Mouse (Mus musculus) cerebral cortex, adult 2 months (tissue): ENCODE data around the gene Prmt7.

Experiments used
- WGBS: fragments of 180-500 bp; shearing (Covaris S2); methylation state at CpG from one replicate; pipeline ENCODE4 v1.1.7; 2018; 5-methylcytosine and 5-hydroxymethylcytosine counted together

Gene Prmt7

GRCm38 (mm10) chr8:106219620-106220019, 8.9 kb downstream of the Prmt7 start:
- WGBS = 92% methylated on average over 3 of the region's 3 CpGs

DNA sequence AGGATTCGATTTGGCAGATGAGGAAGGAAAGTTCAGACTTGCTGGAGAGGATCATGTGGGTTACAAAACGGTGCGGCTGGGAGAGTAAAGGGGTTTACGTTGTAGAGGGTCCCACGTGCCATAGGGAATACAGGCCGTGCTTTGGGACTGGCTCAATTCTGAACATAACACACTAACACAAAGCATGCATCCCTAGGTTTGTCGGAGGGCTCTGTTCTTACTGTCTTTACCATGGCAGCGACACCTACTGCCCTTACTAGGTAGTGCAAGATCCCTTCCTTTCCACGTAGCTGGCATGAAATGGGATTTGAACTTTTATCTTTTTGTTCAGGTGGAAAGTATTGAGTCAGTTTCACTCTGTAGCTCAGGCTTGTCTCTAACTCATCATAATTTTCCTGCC, 15.9 kb downstream of the Prmt7 start:
- 38% methylated on average over 9 of the region's 9 CpGs for WGBS

- WGBS = 97% methylated on average over 7 of the region's 7 CpGs
Observed at GRCm38 (mm10) chr8:106231536-106231935, 20.8 kb downstream of the Prmt7 start.

DNA sequence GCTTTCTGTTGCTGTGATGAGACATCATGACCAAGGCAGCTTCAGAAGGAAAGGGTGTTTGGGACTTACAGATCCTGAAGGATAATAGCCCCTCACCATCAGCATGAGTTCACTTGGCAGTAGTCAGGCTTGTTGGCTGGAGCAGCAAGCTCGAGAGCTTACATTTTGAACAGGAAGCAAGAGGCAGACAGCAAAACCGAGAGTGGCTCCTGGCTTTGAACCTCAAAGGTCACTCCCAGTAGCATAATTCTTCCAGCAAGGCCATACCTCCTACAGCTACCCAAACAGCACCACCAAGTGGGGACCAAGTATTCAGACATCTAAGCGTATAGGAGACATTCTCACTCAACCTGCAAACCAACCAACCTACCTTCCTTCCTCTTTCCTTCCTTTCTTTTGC, 22.0 kb downstream of the Prmt7 start:
- 80% methylated on average over 3 of the region's 3 CpGs for WGBS

DNA sequence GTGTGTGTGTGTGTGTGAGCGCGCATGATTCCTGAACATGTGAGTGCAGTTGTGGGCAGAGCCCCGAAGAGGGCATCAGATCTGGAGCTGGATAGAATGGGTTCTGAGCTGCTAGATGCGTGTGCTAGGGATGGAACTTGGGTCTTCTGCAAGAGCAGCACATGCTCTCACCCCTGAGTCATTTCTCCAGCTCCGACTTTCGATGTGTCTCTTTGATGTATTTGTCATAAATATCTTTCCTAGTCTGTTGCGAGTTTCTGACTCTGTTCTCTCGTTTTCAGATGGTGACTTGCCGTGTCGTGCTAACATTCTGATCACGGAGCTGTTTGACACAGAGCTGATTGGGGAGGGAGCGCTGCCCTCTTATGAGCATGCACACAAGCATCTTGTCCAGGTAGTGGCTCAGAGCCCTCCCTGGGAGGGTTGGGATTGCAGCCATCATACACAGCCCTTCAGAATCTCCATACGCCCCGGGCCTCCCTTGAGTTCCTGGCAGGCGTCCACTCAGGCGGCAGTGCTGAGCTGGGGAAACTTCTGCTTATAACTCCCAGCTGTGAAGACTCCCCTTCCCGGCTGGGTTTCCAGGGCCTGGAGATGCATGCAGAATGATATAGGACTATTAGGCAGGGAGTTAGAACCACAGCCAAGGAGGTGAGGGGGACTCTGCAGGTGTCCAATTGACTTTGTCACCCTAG, 24.0 kb downstream of the Prmt7 start:
- 65% methylated on average over 17 of the region's 17 CpGs for WGBS

- WGBS = 80% methylated on average over 5 of the region's 5 CpGs
Observed at GRCm38 (mm10) chr8:106237106-106237505, 26.4 kb downstream of the Prmt7 start.

- 46% methylated on average over 4 of the region's 4 CpGs for WGBS
Observed at GRCm38 (mm10) chr8:106250186-106250585, 39.5 kb downstream of the Prmt7 start.

GRCm38 (mm10) chr8:106258169-106258568, 47.4 kb downstream of the Prmt7 start:
- 19% methylated on average over 1 of the region's 1 CpGs for WGBS

DNA sequence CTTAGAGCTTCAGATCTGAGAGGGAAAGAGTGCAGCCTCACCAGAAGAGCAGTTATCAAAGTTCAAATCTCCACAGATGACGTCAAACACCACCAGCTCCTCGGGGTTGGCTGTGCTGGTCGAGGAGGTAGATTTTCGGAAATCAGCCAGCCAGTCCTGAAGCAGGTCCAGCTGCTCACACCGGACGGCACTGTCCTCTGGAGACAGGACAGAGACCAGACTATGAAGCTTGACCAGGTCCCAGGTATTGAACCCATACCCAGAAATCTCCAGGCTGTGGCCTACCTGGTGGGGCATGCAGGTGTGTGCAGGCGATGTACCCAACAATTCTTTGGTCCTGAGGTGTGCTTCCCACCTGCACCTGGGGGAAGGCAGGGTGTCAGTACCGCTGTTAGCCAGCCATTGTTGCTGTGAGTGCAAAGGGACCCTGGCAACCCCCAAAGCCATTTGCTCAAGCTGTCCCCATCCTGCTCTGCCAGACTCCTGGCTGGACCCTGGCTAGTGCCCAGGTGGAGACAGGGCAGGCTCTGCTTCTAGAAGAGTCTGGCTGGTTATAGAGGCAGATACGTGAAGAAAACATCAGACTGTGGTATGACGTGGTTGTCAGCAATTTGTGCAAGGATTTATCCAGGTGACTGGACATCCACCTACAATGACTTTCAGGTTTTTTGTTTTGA, 49.0 kb downstream of the Prmt7 start:
- WGBS = 93% methylated on average over 10 of the region's 10 CpGs

- 90% methylated on average over 4 of the region's 4 CpGs for whole genome bisulfite sequencing
Observed at GRCm38 (mm10) chr8:106260894-106261293, 50.2 kb downstream of the Prmt7 start.

DNA sequence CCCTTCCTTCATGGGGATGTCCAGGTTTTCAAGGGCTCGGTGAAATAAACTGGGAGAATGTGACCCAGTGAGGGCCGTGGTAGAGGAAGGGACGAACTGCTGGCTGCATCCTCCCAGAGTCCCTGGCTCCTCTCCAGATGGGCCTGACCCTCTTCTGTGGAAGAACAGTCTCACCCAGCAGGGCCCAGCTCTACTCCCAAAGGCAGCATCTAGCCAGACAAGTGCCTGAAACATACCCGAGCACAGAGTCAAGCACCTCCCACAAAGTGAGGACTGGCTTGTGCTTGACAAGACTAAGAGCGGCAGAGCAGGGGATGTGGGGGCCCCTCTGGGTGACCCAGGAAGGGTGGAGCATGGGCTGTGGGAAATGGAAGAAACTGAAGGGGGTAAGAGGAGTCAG, 51.6 kb downstream of the Prmt7 start:
- 39% methylated on average over 5 of the region's 5 CpGs for WGBS

GRCm38 (mm10) chr8:106263928-106264327, 53.2 kb downstream of the Prmt7 start:
- 53% methylated on average over 4 of the region's 4 CpGs for WGBS

GRCm38 (mm10) chr8:106265398-106265797, 54.7 kb downstream of the Prmt7 start:
- WGBS = 87% methylated on average over 17 of the region's 17 CpGs

- 51% methylated on average over 5 of the region's 5 CpGs for WGBS
Observed at GRCm38 (mm10) chr8:106268710-106269346, 58.1 kb downstream of the Prmt7 start.

DNA sequence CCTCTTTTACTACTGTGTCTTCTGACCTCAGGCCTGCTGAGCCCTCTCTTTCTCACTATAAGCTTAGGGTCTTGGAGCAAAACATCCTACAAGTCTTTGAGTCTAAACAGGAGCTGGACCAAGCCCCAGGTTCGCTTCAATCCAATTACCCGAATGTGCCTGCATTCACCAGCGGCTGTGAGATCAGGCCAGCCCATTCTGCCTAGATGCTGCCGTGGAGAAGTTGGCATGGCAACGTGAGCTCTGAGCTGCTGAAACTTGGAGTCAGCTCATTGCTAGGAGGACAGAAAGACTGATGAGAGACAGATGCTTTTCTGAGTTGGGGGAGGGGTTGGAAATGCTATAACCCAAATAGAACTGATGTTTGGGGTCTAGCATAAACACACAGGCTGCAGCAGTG, 60.1 kb downstream of the Prmt7 start:
- WGBS = 18% methylated on average over 5 of the region's 5 CpGs

- 44% methylated on average over 4 of the region's 4 CpGs for WGBS
Observed at GRCm38 (mm10) chr8:106271378-106271777, 60.6 kb downstream of the Prmt7 start.

DNA sequence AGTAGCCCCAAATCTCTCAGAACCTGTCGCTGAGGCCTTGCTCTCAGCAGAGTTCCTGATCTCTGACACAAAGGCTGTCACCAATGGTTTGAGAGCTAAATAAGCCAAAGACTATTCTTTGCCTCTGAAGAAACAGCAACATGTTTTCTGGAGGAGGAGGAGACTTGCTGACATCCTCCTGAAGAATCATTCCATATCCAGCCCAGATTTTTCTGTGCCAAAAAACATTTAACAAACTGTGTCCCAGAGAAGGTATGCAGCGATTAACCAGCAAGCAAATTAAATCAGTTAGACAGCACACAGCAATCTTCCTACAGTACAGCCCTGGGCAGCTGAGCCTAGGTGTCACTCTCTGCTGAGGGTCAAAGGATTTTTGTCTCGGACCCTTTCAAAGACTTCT, 62.7 kb downstream of the Prmt7 start:
- 60% methylated on average over 3 of the region's 3 CpGs for WGBS

GRCm38 (mm10) chr8:106276709-106277317, 66.1 kb downstream of the Prmt7 start:
- 91% methylated on average over 5 of the region's 5 CpGs for WGBS

DNA sequence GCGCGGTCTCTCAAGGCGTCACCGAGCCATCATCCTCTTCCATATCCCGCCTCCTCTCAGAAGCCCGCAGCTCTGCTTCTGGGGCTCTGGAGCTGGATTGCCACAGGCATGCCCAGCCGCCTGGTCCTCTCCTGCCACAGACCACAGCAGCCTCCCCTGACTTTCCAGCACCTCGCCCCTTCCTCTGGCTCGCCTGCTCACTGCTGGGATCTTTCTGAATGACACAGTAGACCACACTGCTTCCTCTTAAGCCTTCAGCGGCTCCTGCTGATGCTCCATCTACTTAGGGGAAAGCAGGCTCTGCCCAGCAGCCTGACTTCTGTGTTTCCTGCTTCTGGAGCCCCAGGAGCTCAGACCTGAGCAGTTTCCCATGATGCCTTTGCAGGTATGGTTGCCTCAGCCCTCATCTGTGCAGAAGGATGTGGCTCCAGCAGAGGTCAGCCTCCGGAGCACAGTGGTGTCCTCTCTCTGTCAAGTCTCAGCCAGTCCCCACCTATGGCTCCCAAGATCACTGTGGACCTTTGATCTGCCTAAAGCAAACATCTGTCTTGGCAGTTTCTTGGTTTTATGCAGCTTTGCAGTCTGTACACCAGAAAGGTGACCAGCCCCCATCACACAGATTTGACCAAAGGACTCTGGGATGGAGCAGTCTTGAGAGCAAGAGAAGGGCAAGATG, 67.8 kb downstream of the Prmt7 start:
- 92% methylated on average over 11 of the region's 11 CpGs for WGBS

DNA sequence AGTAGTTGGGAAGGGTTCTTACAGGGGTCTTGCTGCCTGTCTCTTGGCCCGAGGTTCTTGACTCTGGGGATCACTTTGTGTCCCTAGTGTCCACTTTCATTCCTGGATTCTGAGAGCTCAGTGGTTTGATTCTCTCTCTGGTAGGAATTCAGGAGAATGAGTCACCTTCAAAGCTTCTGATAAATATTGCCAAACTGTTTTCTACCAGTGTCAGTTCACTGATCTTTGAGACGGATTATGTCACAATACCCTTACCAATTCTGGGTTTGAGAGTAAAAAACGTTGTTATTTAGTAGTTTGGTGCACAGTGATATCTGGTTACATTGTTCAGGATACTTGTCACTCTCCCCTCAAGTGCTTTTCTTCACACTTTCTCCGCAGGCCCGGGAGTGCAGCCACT, 69.4 kb downstream of the Prmt7 start:
- 71% methylated on average over 5 of the region's 5 CpGs for WGBS

- WGBS = 68% methylated on average over 4 of the region's 4 CpGs
Observed at GRCm38 (mm10) chr8:106280844-106281243, 70.1 kb downstream of the Prmt7 start.

DNA sequence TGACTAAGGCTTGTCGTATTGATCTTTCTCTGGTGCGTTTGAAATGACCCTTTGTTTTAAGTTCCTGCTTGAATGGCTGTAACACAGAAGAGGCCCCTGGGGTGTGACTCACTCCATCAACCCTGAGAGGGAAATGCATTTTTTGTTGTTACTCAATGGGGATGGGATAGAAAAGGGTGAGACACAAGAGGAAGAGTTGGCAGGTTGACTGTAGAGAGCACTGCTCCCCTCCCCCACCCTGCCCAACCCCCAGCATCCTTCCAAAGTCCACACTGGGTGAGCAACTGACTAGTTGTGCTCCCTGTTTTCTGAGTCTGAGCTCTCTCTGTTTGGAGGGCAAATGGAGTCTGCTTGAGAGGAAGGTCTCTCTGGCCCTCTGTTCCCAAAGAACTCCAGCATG, 76.7 kb downstream of the Prmt7 start:
- 62% methylated on average over 2 of the region's 2 CpGs for WGBS
